Mouse (Mus musculus) thymus, postnatal 0 days (tissue): ENCODE data around the gene Olfr1406. TPM values are rescaled to one million over a fixed set of nuclear protein-coding genes. Genes with fewer than 3 reads are reported as not detected.
"Not testable (repeated sequence)": the region's sequence is repeated elsewhere in the genome, so short reads cannot be mapped to it uniquely, and the experiment has no call there.

Experiments used
- DNase-seq: peaks from one replicate; pipeline ENCODE4 v3.0.0-alpha.2; 2015; ENCODE audit warnings: low spot score
- polyA plus RNA-seq: library from polyadenylated mRNA; unstranded; fragments of >200 nt; fragmentation: Nextera tagmentation; extraction: Ambion mirVana; gene quantifications from 2 replicates; pipeline ENCODE4 v1.2.1, GENCODE M21; 2015

Gene Olfr1406
- polyA plus RNA-seq: not detected in 2 replicates

DNA sequence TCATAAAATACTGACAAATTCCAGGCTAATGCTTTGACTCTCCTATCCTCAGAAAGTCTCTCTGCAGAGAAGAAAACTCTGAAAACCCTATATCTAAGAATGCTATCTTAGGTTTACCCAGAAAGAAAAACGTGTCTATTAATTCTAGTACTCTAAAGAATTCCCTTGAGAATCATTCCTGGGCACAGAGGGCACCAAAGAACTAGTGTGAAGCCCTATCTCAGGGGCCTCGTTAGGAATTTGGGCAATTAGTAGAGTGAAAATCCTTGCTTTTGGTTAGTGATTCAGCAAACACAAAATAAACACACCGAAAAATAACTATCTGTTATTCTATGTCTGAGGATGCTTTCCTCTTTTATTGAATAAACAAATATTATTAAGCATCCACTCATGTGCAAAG is at the start of gene Olfr1406:
Olfr1406 (minus strand) TSS at position 101 of the 400 bp plus-strand sequence.
- DNase-seq: no peak

DNA sequence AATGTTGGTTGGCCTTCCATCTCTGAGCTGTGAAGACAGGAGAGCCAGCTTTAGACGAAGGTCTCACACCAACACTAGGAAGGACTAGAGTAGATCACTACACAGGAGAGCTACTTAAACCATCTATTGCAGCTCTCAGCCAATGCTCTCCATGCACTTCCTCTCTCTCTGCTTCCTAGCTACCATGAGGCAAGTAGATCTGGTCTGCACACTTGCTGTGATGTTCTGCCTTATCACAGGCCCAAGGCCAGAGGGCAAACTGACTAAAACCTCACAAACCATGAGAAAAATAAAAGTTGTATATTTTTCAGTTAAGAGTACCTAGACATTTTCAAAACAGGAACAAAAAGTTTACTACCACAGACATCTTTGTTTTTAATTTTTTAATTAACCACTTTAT is 46.6 kb upstream of the Olfr1406 start:
- not testable (repeated sequence) for DNase-seq

DNA sequence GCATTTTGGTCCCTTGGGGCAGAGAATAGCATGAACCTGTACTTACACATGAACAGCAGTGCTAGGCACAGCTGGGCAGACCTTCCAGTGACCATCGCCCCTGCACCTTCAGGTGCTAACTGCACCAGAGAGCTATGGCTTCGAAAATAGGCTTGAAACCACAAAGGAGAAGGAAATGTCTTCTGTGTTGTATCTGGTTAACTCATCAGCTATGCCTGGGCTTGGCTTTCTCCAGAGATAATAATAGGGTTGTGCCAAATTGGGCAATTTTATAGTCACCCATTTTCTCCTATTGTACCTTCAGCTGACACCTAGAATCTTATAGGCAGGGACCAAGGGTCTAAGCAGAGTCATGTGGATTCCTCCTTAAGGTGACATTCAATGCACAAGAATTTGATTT is 36.6 kb upstream of the Olfr1406 start, which contains the start of gene Fcer1a:
Fcer1a (minus strand) TSS at position 134 of the 400 bp plus-strand sequence.
- DNase-seq: no peak

DNA sequence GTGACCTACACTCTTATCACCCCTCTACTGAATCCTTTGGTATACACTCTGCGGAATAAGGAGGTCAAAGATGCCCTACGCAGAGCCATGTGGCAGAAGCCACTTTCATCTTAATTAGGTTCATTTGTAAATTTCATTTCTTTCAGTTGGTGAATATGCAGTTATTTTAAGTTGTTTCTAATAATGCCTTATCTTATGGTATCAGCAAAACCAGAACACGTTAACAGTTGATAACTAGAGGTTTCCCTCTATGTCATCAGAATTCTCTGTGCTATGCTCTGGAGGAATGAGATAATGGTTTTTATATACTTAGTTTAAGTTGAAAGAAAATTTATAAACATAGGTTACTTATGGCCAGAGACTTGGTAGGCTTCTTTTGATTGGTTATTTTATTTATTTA is 26.0 kb upstream of the Olfr1406 start:
- DNase-seq: no peak

DNA sequence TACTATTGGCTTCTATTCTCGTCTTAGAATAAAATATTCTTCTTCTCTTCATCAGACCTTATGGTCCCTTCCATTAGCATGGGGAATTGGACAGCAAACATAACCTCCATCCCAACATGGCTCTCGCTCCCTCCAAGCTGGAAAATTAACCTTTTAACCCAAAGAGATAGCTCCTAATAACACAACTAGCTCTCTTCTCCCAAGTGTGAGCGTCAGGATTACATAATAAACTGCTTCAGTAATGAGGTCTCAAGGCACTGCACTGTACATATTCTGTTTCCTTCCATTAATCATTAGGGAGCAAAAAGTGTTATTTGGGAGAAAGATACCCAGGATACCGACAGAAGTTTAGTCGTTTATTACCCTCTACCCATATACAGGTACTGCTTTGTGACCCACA is 21.7 kb upstream of the Olfr1406 start, which contains the start of gene Olfr1404:
Olfr1404 (plus strand) TSS at position 301 of the 400 bp plus-strand sequence.
- no peak for DNase-seq

DNA sequence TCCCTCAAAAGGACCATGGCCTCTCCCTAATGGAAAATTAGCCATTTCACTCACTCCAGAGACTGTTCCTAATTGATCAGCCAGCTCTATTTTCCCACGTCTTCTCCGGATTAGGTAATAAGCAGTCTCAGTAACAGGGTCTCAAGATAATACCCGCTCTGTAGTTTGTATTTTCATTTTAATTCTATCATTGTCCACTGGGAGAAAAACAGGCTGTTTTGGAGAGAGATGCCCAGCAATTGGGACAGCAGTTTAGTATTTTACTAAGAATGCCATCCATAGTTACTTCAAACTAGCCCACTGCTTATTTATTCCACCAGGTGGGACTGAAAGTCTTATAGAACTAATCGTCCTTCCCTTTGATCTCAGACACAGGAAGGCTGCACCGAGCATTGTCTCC is 7.1 kb upstream of the Olfr1406 start, which contains the start of gene Olfr218:
Olfr218 (plus strand) TSS at position 301 of the 400 bp plus-strand sequence.
- DNase-seq: no peak

DNA sequence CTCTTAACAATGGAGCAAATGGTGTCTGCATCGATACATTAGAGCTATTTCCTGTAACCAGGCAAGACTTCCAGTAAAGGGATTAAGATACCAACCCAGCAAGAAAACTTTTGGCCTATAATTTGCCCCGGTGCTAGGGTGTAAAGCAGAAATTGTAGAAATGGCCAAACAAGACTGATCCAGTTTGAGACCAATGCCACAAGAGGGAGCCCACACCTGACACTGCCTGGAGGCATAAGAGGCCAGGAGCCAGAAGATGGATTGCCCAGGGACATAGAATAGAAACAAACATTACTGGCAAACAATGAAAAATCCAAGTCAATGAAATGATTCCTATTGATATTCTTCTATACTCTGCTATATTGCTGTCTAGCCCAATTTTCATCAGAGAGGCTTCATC is 5.9 kb upstream of the Olfr1406 start:
- no peak for DNase-seq

DNA sequence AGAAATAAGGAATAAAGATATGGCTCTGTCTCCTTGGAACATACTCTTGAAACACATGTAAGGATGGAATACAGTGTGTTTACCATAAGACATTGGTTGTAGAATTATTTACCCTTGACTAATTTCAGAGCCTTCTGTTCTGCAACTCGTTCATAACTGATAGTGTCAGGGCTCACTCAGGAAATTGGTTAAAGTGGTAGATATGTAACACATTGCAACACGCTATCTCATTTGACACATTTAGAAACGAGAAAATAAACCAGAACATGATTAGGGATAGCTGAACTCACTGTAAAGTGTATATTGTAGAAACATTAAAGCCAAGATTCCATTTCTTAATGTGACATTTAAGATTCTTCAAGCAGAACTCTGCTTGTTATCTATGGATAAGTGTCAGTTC is 1.6 kb upstream of the Olfr1406 start:
- DNase-seq: no peak

DNA sequence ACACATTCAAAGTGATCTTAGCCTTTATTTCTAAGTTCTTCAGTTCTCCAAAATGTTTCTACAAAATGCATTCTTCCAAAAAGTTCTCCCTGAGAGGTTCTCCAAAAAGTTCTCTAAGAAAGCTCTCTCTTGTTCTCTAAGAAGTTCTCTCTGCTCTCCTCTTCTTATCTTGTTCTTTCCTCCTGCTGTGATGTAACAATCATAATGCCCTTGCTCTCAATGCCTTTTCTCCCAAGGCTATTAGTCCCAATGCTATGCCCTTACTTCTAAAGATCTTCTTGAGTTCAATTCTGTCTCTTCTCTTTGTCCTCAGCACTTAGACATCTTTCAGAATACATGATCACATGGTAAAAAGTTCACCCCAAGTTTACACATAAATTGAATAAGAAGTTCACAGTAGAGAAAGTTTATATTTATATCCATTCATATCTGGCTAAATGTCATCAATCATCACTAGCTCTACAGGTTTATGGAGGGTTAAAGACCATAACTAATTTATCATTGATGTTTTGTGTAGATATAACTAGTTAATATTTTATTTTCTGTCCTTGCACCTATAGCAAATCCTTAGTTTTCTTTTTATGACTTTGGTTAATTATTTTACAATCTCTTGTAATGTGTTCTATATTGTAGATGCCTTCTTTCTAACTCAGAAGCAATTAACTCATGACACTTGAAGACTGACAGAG is 16.1 kb downstream of the Olfr1406 start:
- DNase-seq: no peak

DNA sequence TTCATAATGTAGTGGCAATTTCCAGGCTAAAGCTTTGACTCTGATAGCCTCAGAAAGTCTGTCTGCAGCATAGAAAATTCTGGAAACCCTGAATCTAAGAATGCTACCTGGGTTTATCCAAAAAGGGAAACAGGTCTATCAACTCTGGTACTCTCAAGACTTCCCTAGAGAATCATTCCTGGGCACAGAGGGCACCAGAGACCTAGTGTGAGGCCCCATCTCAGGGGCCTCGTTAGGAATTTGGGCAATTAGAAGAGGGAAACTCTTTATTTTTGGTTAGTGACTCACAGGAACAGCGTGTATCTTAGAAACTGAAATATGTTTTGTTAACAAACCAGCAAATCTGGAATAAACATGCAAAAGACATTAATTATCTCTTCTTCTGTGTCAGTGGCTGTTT is 53.2 kb downstream of the Olfr1406 start, which contains the start of gene Olfr1408:
Olfr1408 (minus strand) TSS at position 101 of the 400 bp plus-strand sequence.
- no peak for DNase-seq

Other genes starting within 250 kb of the Olfr1406 start
- not detected in 2 replicates for gene Olfr16, start 240.2 kb downstream of the Olfr1406 start, polyA plus RNA-seq
- gene Olfr1408, start 53.3 kb downstream of the Olfr1406 start, polyA plus RNA-seq: not detected in 2 replicates
- not detected in 2 replicates for gene Olfr218, start 7.2 kb upstream of the Olfr1406 start, polyA plus RNA-seq
- gene Olfr1404, start 21.8 kb upstream of the Olfr1406 start, polyA plus RNA-seq: not detected in 2 replicates
- 0.18 and 0.21 TPM in 2 replicates for gene Fcer1a, start 36.6 kb upstream of the Olfr1406 start, polyA plus RNA-seq
- gene Olfr418, start 75.4 kb upstream of the Olfr1406 start, polyA plus RNA-seq: not detected in 2 replicates
- 0.17 TPM in 1 of 2 replicates, not detected in the other for gene Mptx2, start 87.1 kb upstream of the Olfr1406 start, polyA plus RNA-seq
- 1.4 and 2.0 TPM in 2 replicates for gene Ackr1, start 143.1 kb upstream of the Olfr1406 start, polyA plus RNA-seq
- gene Aim2, start 160.2 kb upstream of the Olfr1406 start, polyA plus RNA-seq: 8.5 and 12.0 TPM in 2 replicates
- 0.26 and 0.42 TPM in 2 replicates for gene Cadm3, start 177.1 kb upstream of the Olfr1406 start, polyA plus RNA-seq